In genomic region chr3:144304924-144305323, GRCm38 (mm10) we compare ENCODE assay signal across 23 mouse cellular contexts.
DNase-seq lines count a peak whose midpoint lies in the region; ATAC-seq and TF ChIP-seq lines count a peak whose summit lies in the region.
"Had no signal": no experiment of that assay in that cellular context is flagged by ENCODE, and none has a peak within 500 bp of the region (broad histone marks: within the 10 kb centered on the region; RNA-seq: fewer than 3 reads in every experiment).

No protein-coding gene starts in this region.

- peak; percentile 51; the same call in 1 of the 2 replicates for ATAC-seq in forebrain, embryonic 11.5 days (replicated peaks; ENCODE audit: low FRiP score)
- no peak for ATAC-seq in forebrain, postnatal 0 days
- ATAC-seq in kidney, postnatal 0 days (replicated peaks; ENCODE audit: low FRiP score, low read depth): no peak
- no peak for ATAC-seq in kidney, embryonic 16.5 days (ENCODE audit: low FRiP score, low TSS enrichment)
- ATAC-seq in forebrain, embryonic 14.5 days: no peak
- ATAC-seq in activated CD4-positive, CD25-positive, alpha-beta regulatory T cell, adult 4 months: no peak
- ATAC-seq: intestine, embryonic 16.5 days; liver, embryonic 12.5 days had no signal

- no peak for DNase-seq in forebrain, embryonic 11.5 days (ENCODE audit: low spot score)
- no peak for DNase-seq in forebrain, postnatal 0 days
- peak; percentile 2 for DNase-seq in kidney, postnatal 0 days (ENCODE audit: low spot score)
- DNase-seq in forebrain, embryonic 14.5 days (ENCODE audit: low spot score): peak; percentile 29
- no peak for DNase-seq in layer of hippocampus, adult 8-10 months (ENCODE audit: low spot score in 2 of 2)
- DNase-seq: adrenal gland, postnatal 25 days; cerebellum, adult 9-10 months; gastrocnemius, postnatal 36 days; heart, adult 2 months; heart, postnatal 36 days; kidney, postnatal 10 days; layer of hippocampus, postnatal 36 days; lung, adult 18-20 months; lung, postnatal 10 days; thymus, adult 18-20 months; thymus, postnatal 36 days had no signal

- H3K9ac ChIP-seq in forebrain, embryonic 11.5 days (ENCODE audit: low read length): no peak overlapping the region
- H3K9ac ChIP-seq in forebrain, postnatal 0 days: no peak overlapping the region
- H3K9ac ChIP-seq in kidney, postnatal 0 days (ENCODE audit: low read depth, low read length): no peak overlapping the region
- H3K9ac ChIP-seq in kidney, embryonic 16.5 days (replicated peaks; ENCODE audit: low read length): no peak overlapping the region
- H3K9ac ChIP-seq in forebrain, embryonic 14.5 days (ENCODE audit: low read length): no peak overlapping the region
- H3K9ac ChIP-seq: hindbrain, embryonic 15.5 days; limb, embryonic 13.5 days; liver, embryonic 12.5 days had no signal

- no peaks in the 10 kb centered on the region for H3K9me3 ChIP-seq in forebrain, embryonic 11.5 days (ENCODE audit: control insufficient read depth, low read length)
- no peaks in the 10 kb centered on the region for H3K9me3 ChIP-seq in forebrain, postnatal 0 days (ENCODE audit: low read length)
- no peaks in the 10 kb centered on the region for H3K9me3 ChIP-seq in kidney, postnatal 0 days (replicated peaks; ENCODE audit: low read length)
- no peaks in the 10 kb centered on the region for H3K9me3 ChIP-seq in kidney, embryonic 16.5 days (ENCODE audit: low read length)
- no peaks in the 10 kb centered on the region for H3K9me3 ChIP-seq in forebrain, embryonic 14.5 days (replicated peaks; ENCODE audit: control insufficient read depth, low read length)
- H3K9me3 ChIP-seq: hindbrain, embryonic 15.5 days; limb, embryonic 13.5 days; liver, embryonic 12.5 days had no signal

- H3K27ac ChIP-seq in forebrain, embryonic 11.5 days (ENCODE audit: low read depth, low read length): no peak overlapping the region
- H3K27ac ChIP-seq in forebrain, postnatal 0 days (ENCODE audit: low read depth, low read length): no peak overlapping the region
- no peak overlapping the region for H3K27ac ChIP-seq in kidney, postnatal 0 days
- no peak overlapping the region for H3K27ac ChIP-seq in kidney, embryonic 16.5 days (ENCODE audit: low read length)
- H3K27ac ChIP-seq in forebrain, embryonic 14.5 days (ENCODE audit: low read depth, low read length): no peak overlapping the region
- H3K27ac ChIP-seq: heart, adult 2 months; hindbrain, embryonic 15.5 days; limb, embryonic 13.5 days; liver, embryonic 12.5 days had no signal

- H3K36me3 ChIP-seq in forebrain, embryonic 11.5 days (ENCODE audit: control insufficient read depth, insufficient read depth, low read length): no peaks in the 10 kb centered on the region
- no peaks in the 10 kb centered on the region for H3K36me3 ChIP-seq in forebrain, postnatal 0 days (ENCODE audit: insufficient read depth)
- H3K36me3 ChIP-seq in kidney, postnatal 0 days (ENCODE audit: insufficient read depth, low read length): no peaks in the 10 kb centered on the region
- no peaks in the 10 kb centered on the region for H3K36me3 ChIP-seq in kidney, embryonic 16.5 days (ENCODE audit: insufficient read depth, low read length)
- H3K36me3 ChIP-seq in forebrain, embryonic 14.5 days (ENCODE audit: control insufficient read depth, insufficient read depth, low read length): no peaks in the 10 kb centered on the region
- H3K36me3 ChIP-seq: hindbrain, embryonic 15.5 days; limb, embryonic 13.5 days; liver, embryonic 12.5 days had no signal

- H3K4me3 ChIP-seq in forebrain, embryonic 11.5 days (ENCODE audit: low read depth, low read length): no peak overlapping the region
- H3K4me3 ChIP-seq in forebrain, postnatal 0 days (ENCODE audit: low read depth, low read length): no peak overlapping the region
- no peak overlapping the region for H3K4me3 ChIP-seq in kidney, postnatal 0 days (replicated peaks; ENCODE audit: low read depth, low read length)
- H3K4me3 ChIP-seq in kidney, embryonic 16.5 days (ENCODE audit: low read length): no peak overlapping the region
- no peak overlapping the region for H3K4me3 ChIP-seq in forebrain, embryonic 14.5 days (ENCODE audit: low read depth, low read length)
- H3K4me3 ChIP-seq: heart, adult 2 months; hindbrain, embryonic 15.5 days; limb, embryonic 13.5 days; liver, embryonic 12.5 days had no signal

- TF ChIP-seq CTCF in forebrain, postnatal 0 days (IDR thresholded peaks at IDR 0.05; ENCODE audit: low read depth): no peak
- no peak for TF ChIP-seq CTCF in kidney, postnatal 0 days (IDR thresholded peaks at IDR 0.05; ENCODE audit: low read depth)

- H3K4me2 ChIP-seq in forebrain, embryonic 11.5 days (ENCODE audit: low read depth, low read length, severe bottlenecking): no peak overlapping the region
- H3K4me2 ChIP-seq in forebrain, postnatal 0 days (ENCODE audit: low read depth): no peak overlapping the region
- no peak overlapping the region for H3K4me2 ChIP-seq in kidney, postnatal 0 days (ENCODE audit: low read length)
- no peak overlapping the region for H3K4me2 ChIP-seq in kidney, embryonic 16.5 days (replicated peaks; ENCODE audit: low read depth, low read length)
- H3K4me2 ChIP-seq in forebrain, embryonic 14.5 days (ENCODE audit: low read length): no peak overlapping the region
- H3K4me2 ChIP-seq: hindbrain, embryonic 15.5 days; limb, embryonic 13.5 days; liver, embryonic 12.5 days; midbrain, embryonic 11.5 days had no signal

- no peaks in the 10 kb centered on the region; the same call in 1 of the 2 replicates for H3K4me1 ChIP-seq in forebrain, embryonic 11.5 days (replicated peaks; ENCODE audit: control insufficient read depth, insufficient read depth, low read length)
- no peaks in the 10 kb centered on the region for H3K4me1 ChIP-seq in forebrain, postnatal 0 days (ENCODE audit: insufficient read depth)
- H3K4me1 ChIP-seq in kidney, postnatal 0 days (replicated peaks; ENCODE audit: insufficient read depth, low read length): no peaks in the 10 kb centered on the region
- no peaks in the 10 kb centered on the region for H3K4me1 ChIP-seq in kidney, embryonic 16.5 days (ENCODE audit: insufficient read depth, low read length)
- H3K4me1 ChIP-seq in forebrain, embryonic 14.5 days (ENCODE audit: control insufficient read depth, insufficient read depth, low read length): peaks cover 5% of the 10 kb centered on the region; the same call in 1 of the 2 replicates
- H3K4me1 ChIP-seq: hindbrain, embryonic 15.5 days; liver, embryonic 12.5 days had no signal

- 15% methylated on average over 4 of the region's 4 CpGs for WGBS in forebrain, embryonic 11.5 days
- 14% methylated on average over 4 of the region's 4 CpGs for WGBS in forebrain, postnatal 0 days
- WGBS in kidney, postnatal 0 days: 17% methylated on average over 4 of the region's 4 CpGs
- WGBS in kidney, embryonic 16.5 days: 24% methylated on average over 4 of the region's 4 CpGs
- WGBS in forebrain, embryonic 14.5 days: 6% methylated on average over 4 of the region's 4 CpGs

- H3K27me3 ChIP-seq in forebrain, embryonic 11.5 days (ENCODE audit: control insufficient read depth, insufficient read depth, low read length): no peaks in the 10 kb centered on the region
- no peaks in the 10 kb centered on the region for H3K27me3 ChIP-seq in forebrain, postnatal 0 days (ENCODE audit: insufficient read depth, low read length)
- no peaks in the 10 kb centered on the region for H3K27me3 ChIP-seq in kidney, postnatal 0 days (ENCODE audit: insufficient read depth, low read length)
- no peaks in the 10 kb centered on the region for H3K27me3 ChIP-seq in kidney, embryonic 16.5 days (ENCODE audit: insufficient read depth, low read length)
- H3K27me3 ChIP-seq in forebrain, embryonic 14.5 days (replicated peaks; ENCODE audit: control insufficient read depth, insufficient read depth, low read length): no peaks in the 10 kb centered on the region
- H3K27me3 ChIP-seq: hindbrain, embryonic 15.5 days; liver, embryonic 12.5 days had no signal

Comparison
In these comparisons a context has a peak if more than half of its experiments do, and no peak if none do; other contexts are left out.
1. DNase-seq: peak in kidney, postnatal 0 days (single experiment) and forebrain, embryonic 14.5 days (single experiment); none in forebrain, embryonic 11.5 days (single experiment), forebrain, postnatal 0 days (single experiment) and layer of hippocampus, adult 8-10 months (0 of 2).